Mouse (Mus musculus): ENCODE measurements around the gene Prpf40b. TPM values are rescaled to one million over a fixed set of nuclear protein-coding genes. Genes with fewer than 3 reads are reported as not detected.
A peak's percentile ranks its signal among the peaks of the same experiment; 100 is the strongest.

Gene Prpf40b
- polyA plus RNA-seq, 1 experiment from 2014 or later, result 30.5 TPM

GRCm38 (mm10) chr15:99309549-99309948, 14.7 kb downstream of the Prpf40b start:
- peaks cover 24% of the 10 kb centered on the region for H3K36me3 ChIP-seq (ENCODE audit: control insufficient read depth, insufficient read depth, low read length)
- DNase-seq (ENCODE audit: low spot score) (no peak), ATAC-seq (replicated peaks; ENCODE audit: low FRiP score) (no peak)
- H3K27me3 ChIP-seq (replicated peaks; ENCODE audit: control insufficient read depth, insufficient read depth, low read length), result no peaks in the 10 kb centered on the region
- no peak overlapping the region for H3K27ac ChIP-seq (ENCODE audit: low read depth, low read length)
- WGBS, result 87% methylated on average over 9 of the region's 9 CpGs
- H3K9me3 ChIP-seq (ENCODE audit: control insufficient read depth, low read length), result no peaks in the 10 kb centered on the region
- no peaks in the 10 kb centered on the region for H3K4me1 ChIP-seq (replicated peaks; ENCODE audit: control insufficient read depth, insufficient read depth, low read length)
- H3K4me3 ChIP-seq (ENCODE audit: low read depth, low read length), result no peak overlapping the region
- no peak overlapping the region for H3K9ac ChIP-seq (ENCODE audit: low read depth, low read length)
- no peak overlapping the region for H3K4me2 ChIP-seq

- 88% methylated on average over 5 of the region's 5 CpGs for WGBS
- DNase-seq (ENCODE audit: low spot score) (no peak), ATAC-seq (replicated peaks; ENCODE audit: low FRiP score) (no peak)
- H3K27ac ChIP-seq (ENCODE audit: low read depth, low read length), result no peak overlapping the region
- H3K4me2 ChIP-seq, result no peak overlapping the region
- H3K4me1 ChIP-seq (replicated peaks; ENCODE audit: control insufficient read depth, insufficient read depth, low read length), result no peaks in the 10 kb centered on the region
- H3K4me3 ChIP-seq (ENCODE audit: low read depth, low read length), result no peak overlapping the region
- no peaks in the 10 kb centered on the region for H3K27me3 ChIP-seq (replicated peaks; ENCODE audit: control insufficient read depth, insufficient read depth, low read length)
- no peaks in the 10 kb centered on the region for H3K9me3 ChIP-seq (ENCODE audit: control insufficient read depth, low read length)
- peaks cover 20% of the 10 kb centered on the region for H3K36me3 ChIP-seq (ENCODE audit: control insufficient read depth, insufficient read depth, low read length)
- no peak overlapping the region for H3K9ac ChIP-seq (ENCODE audit: low read depth, low read length)
These were observed 15.7 kb downstream of the Prpf40b start for GRCm38 (mm10) chr15:99310617-99311016.

GRCm38 (mm10) chr15:99314891-99315290, 20.0 kb downstream of the Prpf40b start:
- Histone ChIP-seq H3K4me3 (ENCODE audit: low read depth, low read length) (no peak overlapping the region), H3K36me3 (ENCODE audit: control insufficient read depth, insufficient read depth, low read length) (peaks cover 22% of the 10 kb centered on the region), H3K9ac (ENCODE audit: low read depth, low read length) (no peak overlapping the region), H3K4me1 (replicated peaks; ENCODE audit: control insufficient read depth, insufficient read depth, low read length) (no peaks in the 10 kb centered on the region), H3K27ac (ENCODE audit: low read depth, low read length) (no peak overlapping the region), H3K27me3 (replicated peaks; ENCODE audit: control insufficient read depth, insufficient read depth, low read length) (no peaks in the 10 kb centered on the region), H3K9me3 (ENCODE audit: control insufficient read depth, low read length) (no peaks in the 10 kb centered on the region), H3K4me2 (no peak overlapping the region)
- ATAC-seq (replicated peaks; ENCODE audit: low FRiP score) (no peak), DNase-seq (ENCODE audit: low spot score) (no peak)
- 89% methylated on average over 16 of the region's 16 CpGs for WGBS

- WGBS, result 69% methylated on average over 16 of the region's 16 CpGs
These were observed 21.7 kb downstream of the Prpf40b start for GRCm38 (mm10) chr15:99316314-99317266.

GRCm38 (mm10) chr15:99317267-99317651, 22.4 kb downstream of the Prpf40b start:
- no peaks in the 10 kb centered on the region for H3K4me1 ChIP-seq (replicated peaks; ENCODE audit: control insufficient read depth, insufficient read depth, low read length)
- DNase-seq (ENCODE audit: low spot score), result no peak
- no peak overlapping the region for H3K9ac ChIP-seq (ENCODE audit: low read depth, low read length)
- H3K9me3 ChIP-seq (ENCODE audit: control insufficient read depth, low read length), result no peaks in the 10 kb centered on the region
- peaks cover 25% of the 10 kb centered on the region for H3K36me3 ChIP-seq (ENCODE audit: control insufficient read depth, insufficient read depth, low read length)
- ATAC-seq (replicated peaks; ENCODE audit: low FRiP score), result no peak
- no peak overlapping the region for H3K4me3 ChIP-seq (ENCODE audit: low read depth, low read length)
- H3K27ac ChIP-seq (ENCODE audit: low read depth, low read length), result peak overlapping the region; percentile 58
- H3K4me2 ChIP-seq, result no peak overlapping the region
- no peaks in the 10 kb centered on the region for H3K27me3 ChIP-seq (replicated peaks; ENCODE audit: control insufficient read depth, insufficient read depth, low read length)
- WGBS, result 69% methylated on average over 2 of the region's 2 CpGs

More at GRCm38 (mm10) chr15:99316314-99317266, 21.7 kb downstream of the Prpf40b start:
- no peaks in the 10 kb centered on the region for H3K9me3 ChIP-seq (ENCODE audit: control insufficient read depth, low read length)
- ATAC-seq (replicated peaks; ENCODE audit: low FRiP score) (no peak), DNase-seq (ENCODE audit: low spot score) (peak; percentile 55)
- H3K4me3 ChIP-seq (ENCODE audit: low read depth, low read length), result no peak overlapping the region
- H3K4me2 ChIP-seq, result no peak overlapping the region
- no peaks in the 10 kb centered on the region for H3K27me3 ChIP-seq (replicated peaks; ENCODE audit: control insufficient read depth, insufficient read depth, low read length)
- H3K9ac ChIP-seq (ENCODE audit: low read depth, low read length), result no peak overlapping the region
- H3K4me1 ChIP-seq (replicated peaks; ENCODE audit: control insufficient read depth, insufficient read depth, low read length), result no peaks in the 10 kb centered on the region
- no peak overlapping the region; the same call in 1 of the 2 replicates for H3K27ac ChIP-seq (ENCODE audit: low read depth, low read length)
- H3K36me3 ChIP-seq (ENCODE audit: control insufficient read depth, insufficient read depth, low read length), result peaks cover 22% of the 10 kb centered on the region

GRCm38 (mm10) chr15:99318071-99318470, 23.2 kb downstream of the Prpf40b start:
- peaks cover 25% of the 10 kb centered on the region for H3K36me3 ChIP-seq (ENCODE audit: control insufficient read depth, insufficient read depth, low read length)
- H3K4me1 ChIP-seq (replicated peaks; ENCODE audit: control insufficient read depth, insufficient read depth, low read length), result no peaks in the 10 kb centered on the region
- no peak overlapping the region for H3K27ac ChIP-seq (ENCODE audit: low read depth, low read length)
- ATAC-seq (replicated peaks; ENCODE audit: low FRiP score), result no peak
- H3K9me3 ChIP-seq (ENCODE audit: control insufficient read depth, low read length), result no peaks in the 10 kb centered on the region
- DNase-seq (ENCODE audit: low spot score), result no peak
- H3K27me3 ChIP-seq (replicated peaks; ENCODE audit: control insufficient read depth, insufficient read depth, low read length), result no peaks in the 10 kb centered on the region
- no peak overlapping the region for H3K4me2 ChIP-seq
- H3K9ac ChIP-seq (ENCODE audit: low read depth, low read length), result no peak overlapping the region
- 81% methylated on average over 6 of the region's 6 CpGs for whole genome bisulfite sequencing
- no peak overlapping the region for H3K4me3 ChIP-seq (ENCODE audit: low read depth, low read length)

- WGBS, result 79% methylated on average over 14 of the region's 14 CpGs
These were observed 24.0 kb downstream of the Prpf40b start for GRCm38 (mm10) chr15:99318861-99319410.

GRCm38 (mm10) chr15:99319411-99319871, 24.6 kb downstream of the Prpf40b start:
- Histone ChIP-seq H3K9me3 (ENCODE audit: control insufficient read depth, low read length) (no peaks in the 10 kb centered on the region), H3K4me2 (no peak overlapping the region)

More at GRCm38 (mm10) chr15:99318861-99319410, 24.0 kb downstream of the Prpf40b start:
- Histone ChIP-seq H3K27me3 (replicated peaks; ENCODE audit: control insufficient read depth, insufficient read depth, low read length) (no peaks in the 10 kb centered on the region), H3K4me1 (replicated peaks; ENCODE audit: control insufficient read depth, insufficient read depth, low read length) (no peaks in the 10 kb centered on the region), H3K4me3 (ENCODE audit: low read depth, low read length) (no peak overlapping the region), H3K4me2 (no peak overlapping the region), H3K27ac (ENCODE audit: low read depth, low read length) (no peak overlapping the region), H3K9me3 (ENCODE audit: control insufficient read depth, low read length) (no peaks in the 10 kb centered on the region), H3K9ac (ENCODE audit: low read depth, low read length) (no peak overlapping the region), H3K36me3 (ENCODE audit: control insufficient read depth, insufficient read depth, low read length) (peaks cover 25% of the 10 kb centered on the region)
- ATAC-seq (replicated peaks; ENCODE audit: low FRiP score) (no peak), DNase-seq (ENCODE audit: low spot score) (no peak)

More at GRCm38 (mm10) chr15:99319411-99319871, 24.6 kb downstream of the Prpf40b start:
- Histone ChIP-seq H3K4me1 (replicated peaks; ENCODE audit: control insufficient read depth, insufficient read depth, low read length) (no peaks in the 10 kb centered on the region), H3K36me3 (ENCODE audit: control insufficient read depth, insufficient read depth, low read length) (peaks cover 25% of the 10 kb centered on the region), H3K4me3 (ENCODE audit: low read depth, low read length) (no peak overlapping the region), H3K9ac (ENCODE audit: low read depth, low read length) (no peak overlapping the region), H3K27ac (ENCODE audit: low read depth, low read length) (no peak overlapping the region), H3K27me3 (replicated peaks; ENCODE audit: control insufficient read depth, insufficient read depth, low read length) (no peaks in the 10 kb centered on the region)
- WGBS, result 48% methylated on average over 3 of the region's 3 CpGs
- no peak for ATAC-seq (replicated peaks; ENCODE audit: low FRiP score)
- no peak for DNase-seq (ENCODE audit: low spot score)

Measured in liver, embryonic 11.5 days (tissue).